Mouse (Mus musculus): ENCODE results near the gene Tmed9.

Gene Tmed9

GRCm38 (mm10) chr13:55573432-55573831 lies at the start of gene Tmed9:
TSS of gene Tmed9 (plus strand) at chr13:55573732.
- DNase-seq (ENCODE audit: extremely low spot score, low spot score): no peak

- no peak for DNase-seq (ENCODE audit: extremely low spot score, low spot score)
Measured at GRCm38 (mm10) chr13:55523951-55524600, 49.5 kb upstream of the Tmed9 start.

- no peak for DNase-seq (ENCODE audit: extremely low spot score, low spot score)
Measured at GRCm38 (mm10) chr13:55525733-55526553, 47.6 kb upstream of the Tmed9 start.

- no peak for DNase-seq (ENCODE audit: extremely low spot score, low spot score)
Measured at GRCm38 (mm10) chr13:55527212-55527611, 46.3 kb upstream of the Tmed9 start.

- DNase-seq (ENCODE audit: extremely low spot score, low spot score): no peak
Measured at GRCm38 (mm10) chr13:55527834-55528772, 45.4 kb upstream of the Tmed9 start.

GRCm38 (mm10) chr13:55529198-55529915 lies 44.2 kb upstream of the Tmed9 start, which contains the start of gene Dok3:
TSS of gene Dok3 (minus strand) at chr13:55529296.
- no peak for DNase-seq (ENCODE audit: extremely low spot score, low spot score)

- DNase-seq (ENCODE audit: extremely low spot score, low spot score): no peak
Measured at GRCm38 (mm10) chr13:55535191-55535590, 38.3 kb upstream of the Tmed9 start.

- no peak for DNase-seq (ENCODE audit: extremely low spot score, low spot score)
Measured at GRCm38 (mm10) chr13:55535796-55536193, 37.7 kb upstream of the Tmed9 start.

- peak; percentile 98 for DNase-seq (ENCODE audit: extremely low spot score, low spot score)
Measured at GRCm38 (mm10) chr13:55536194-55537175, 37.0 kb upstream of the Tmed9 start, which contains the start of gene Ddx41. TSS of gene Ddx41 (minus strand) at chr13:55536658.

- no peak for DNase-seq (ENCODE audit: extremely low spot score, low spot score)
Measured at GRCm38 (mm10) chr13:55540933-55541332, 32.6 kb upstream of the Tmed9 start.

- DNase-seq (ENCODE audit: extremely low spot score, low spot score): no peak
Measured at GRCm38 (mm10) chr13:55542891-55543290, 30.6 kb upstream of the Tmed9 start.

GRCm38 (mm10) chr13:55543447-55543846 lies 30.1 kb upstream of the Tmed9 start:
- DNase-seq (ENCODE audit: extremely low spot score, low spot score): no peak

- DNase-seq (ENCODE audit: extremely low spot score, low spot score): no peak
Measured at GRCm38 (mm10) chr13:55544792-55545191, 28.7 kb upstream of the Tmed9 start.

GRCm38 (mm10) chr13:55547916-55548315 lies 25.6 kb upstream of the Tmed9 start:
- no peak for DNase-seq (ENCODE audit: extremely low spot score, low spot score)

- DNase-seq (ENCODE audit: extremely low spot score, low spot score): no peak
Measured at GRCm38 (mm10) chr13:55548426-55548825, 25.1 kb upstream of the Tmed9 start.

- no peak for DNase-seq (ENCODE audit: extremely low spot score, low spot score)
Measured at GRCm38 (mm10) chr13:55549061-55549460, 24.5 kb upstream of the Tmed9 start.

GRCm38 (mm10) chr13:55555921-55556320 lies 17.6 kb upstream of the Tmed9 start:
- DNase-seq (ENCODE audit: extremely low spot score, low spot score): no peak

GRCm38 (mm10) chr13:55557499-55557898 lies 16.0 kb upstream of the Tmed9 start:
- DNase-seq (ENCODE audit: extremely low spot score, low spot score): no peak

GRCm38 (mm10) chr13:55563266-55563879 lies 10.2 kb upstream of the Tmed9 start:
- no peak for DNase-seq (ENCODE audit: extremely low spot score, low spot score)
